Mouse (Mus musculus): Measurements from ENCODE around the gene Nsl1.

DNA sequence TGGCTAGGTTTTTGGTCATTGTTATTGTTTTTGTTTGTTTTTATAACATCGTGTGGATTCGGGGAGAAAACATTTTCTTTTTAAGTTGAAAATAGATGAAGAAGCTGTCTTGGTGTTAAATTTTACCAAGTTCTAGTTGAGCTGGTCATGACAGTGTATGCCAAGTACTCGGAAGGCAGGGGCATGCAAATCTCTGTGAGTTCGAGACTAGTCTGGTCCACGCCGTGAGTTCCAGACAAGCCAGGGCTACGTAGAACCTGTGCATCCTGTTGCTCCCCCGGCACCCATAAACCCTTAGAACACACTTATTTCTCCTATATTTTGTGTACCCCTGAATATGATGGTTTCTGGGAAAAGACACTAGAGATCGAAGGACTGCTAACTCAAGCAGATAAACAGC is 888 bp downstream of the Nsl1 start:
- TF ChIP-seq CTCF (IDR thresholded peaks at IDR 0.05; ENCODE audit: low read depth) (no peak), EP300 (IDR thresholded peaks at IDR 0.05; ENCODE audit: low read depth) (no peak)

Measured in liver, embryonic 14.5 days (tissue).